Mouse (Mus musculus) intestine, embryonic 15.5 days (tissue): Measurements from ENCODE around the gene Pitpnb. TPM values are rescaled to one million over a fixed set of nuclear protein-coding genes. Genes with fewer than 3 reads are reported as not detected.

Source experiments
- ATAC-seq: fragments of 200-750 bp; cut with Nextera tagmentation; 2 replicates; pipeline ENCODE4 v1.8.0; 2017; ENCODE audit warnings: moderate TSS enrichment, moderate library complexity
- H3K27ac ChIP-seq: fragments of 300-500 bp; sonication (generic); 2 replicates; pipeline ENCODE4 v1.5.1; 2015; ENCODE audit warnings: mild to moderate bottlenecking, inconsistent platforms
- H3K27me3 ChIP-seq: fragments of 300-500 bp; sonication (generic); replicated peaks from 2 replicates; pipeline ENCODE4 v1.6.1; 2015; ENCODE audit warnings: inconsistent platforms
- H3K36me3 ChIP-seq: fragments of 300-500 bp; sonication (generic); 2 replicates; pipeline ENCODE4 v1.6.1; 2015; ENCODE audit warnings: inconsistent platforms
- H3K4me1 ChIP-seq: fragments of 300-500 bp; sonication (generic); replicated peaks from 2 replicates; pipeline ENCODE4 v1.6.1; 2015; ENCODE audit warnings: inconsistent platforms
- H3K4me2 ChIP-seq: fragments of 300-500 bp; sonication (generic); replicated peaks from 2 replicates; pipeline ENCODE4 v1.6.1; 2015; ENCODE audit warnings: mild to moderate bottlenecking, inconsistent platforms
- H3K4me3 ChIP-seq: fragments of 300-500 bp; sonication (generic); replicated peaks from 2 replicates; pipeline ENCODE4 v1.5.1; 2015; ENCODE audit warnings: inconsistent platforms
- H3K9ac ChIP-seq: fragments of 300-500 bp; sonication (generic); 2 replicates; pipeline ENCODE4 v1.6.1; 2015; ENCODE audit warnings: inconsistent platforms
- H3K9me3 ChIP-seq: fragments of 300-500 bp; sonication (generic); 2 replicates; pipeline ENCODE4 v1.6.1; 2016; ENCODE audit warnings: inconsistent platforms
- WGBS: fragments of 180-500 bp; shearing (Covaris S2); methylation state at CpG from one replicate; pipeline ENCODE4 v1.1.7; 2015; 5-methylcytosine and 5-hydroxymethylcytosine counted together
- polyA plus RNA-seq: library from polyadenylated mRNA; unstranded; fragments of >200 nt; fragmentation: Nextera tagmentation; extraction: Ambion mirVana; gene quantifications from 2 replicates; pipeline ENCODE4 v1.2.1, GENCODE M21; 2015

Pitpnb gene
- polyA plus RNA-seq, 1 experiment from 2014 or later, result 94.2 TPM

DNA sequence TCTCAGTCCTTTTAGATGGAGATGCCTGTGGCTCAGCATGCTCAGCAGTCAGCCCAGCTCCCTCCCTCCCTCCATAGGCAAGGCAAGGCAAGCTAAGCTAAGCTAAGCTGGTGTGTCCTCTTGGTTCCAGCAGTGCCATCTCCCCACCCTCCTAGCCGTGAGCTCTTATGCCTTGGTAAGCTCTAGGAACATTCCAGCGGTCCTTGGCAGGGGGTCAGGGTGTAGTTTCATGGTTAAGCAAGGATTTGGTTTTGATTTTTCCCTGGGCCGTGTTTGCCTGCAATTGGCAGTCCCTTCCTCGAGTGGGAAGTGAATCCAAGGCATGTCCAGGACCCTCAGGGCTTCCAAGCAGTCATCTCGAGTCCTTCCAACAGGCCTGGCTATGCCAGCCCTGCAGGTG is 52.8 kb downstream of the Pitpnb start:
- no peak overlapping the region for H3K4me2 ChIP-seq
- no peak overlapping the region for H3K9ac ChIP-seq
- no peaks in the 10 kb centered on the region; the same call in 1 of the 2 replicates for H3K4me1 ChIP-seq
- peaks cover 39% of the 10 kb centered on the region for H3K36me3 ChIP-seq
- WGBS, result 82% methylated on average over 5 of the region's 5 CpGs
- no peak overlapping the region for H3K27ac ChIP-seq
- no peak for ATAC-seq
- H3K4me3 ChIP-seq, result no peak overlapping the region
- no peaks in the 10 kb centered on the region for H3K9me3 ChIP-seq
- no peaks in the 10 kb centered on the region for H3K27me3 ChIP-seq

DNA sequence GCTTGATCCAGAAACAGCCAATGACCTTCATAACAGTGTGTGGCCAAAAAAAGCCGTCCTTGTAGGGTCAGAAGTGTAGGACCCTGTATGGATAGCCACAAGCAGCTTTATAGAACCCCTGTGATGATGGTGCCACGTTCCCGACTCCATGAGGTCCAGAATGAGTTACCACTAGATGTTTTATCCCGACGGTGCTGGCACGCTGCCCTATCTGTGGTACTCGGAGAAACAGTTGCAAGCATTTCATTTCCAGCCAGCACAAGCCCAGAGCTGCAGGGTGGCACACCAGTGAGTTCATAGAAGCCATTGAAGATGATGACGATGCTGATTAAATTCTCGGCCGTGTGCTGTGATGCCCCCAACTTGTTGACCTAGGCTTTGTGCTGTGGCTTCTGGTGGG is 60.3 kb downstream of the Pitpnb start:
- Histone ChIP-seq H3K9ac (no peak overlapping the region), H3K36me3 (0 out of 2 replicates have a peak, but pooled peaks cover 1% of the 10 kb centered on the region), H3K27me3 (no peaks in the 10 kb centered on the region), H3K9me3 (no peaks in the 10 kb centered on the region), H3K27ac (no peak overlapping the region), H3K4me1 (peaks cover 26% of the 10 kb centered on the region), H3K4me3 (no peak overlapping the region), H3K4me2 (no peak overlapping the region)
- no peak for ATAC-seq
- WGBS, result 81% methylated on average over 10 of the region's 10 CpGs

DNA sequence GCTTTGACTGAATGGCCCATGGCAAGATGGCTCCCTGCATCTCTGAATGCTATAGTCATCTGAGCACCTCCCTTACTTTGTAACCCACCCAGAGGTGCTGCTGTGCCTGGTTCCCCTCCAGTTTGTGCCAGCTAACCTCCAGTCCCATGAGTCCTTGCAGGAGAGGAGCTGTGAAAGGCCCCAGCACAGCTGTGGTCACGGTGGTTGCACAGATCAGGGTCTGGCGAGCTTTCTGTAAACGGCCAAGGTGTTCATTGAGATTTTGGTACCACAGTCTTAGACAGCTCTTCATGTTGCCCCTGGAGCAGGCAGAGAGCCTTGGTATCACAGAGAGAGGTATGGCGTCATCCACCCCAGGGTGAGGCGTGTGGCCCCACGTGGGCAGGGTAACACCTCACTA is 60.9 kb downstream of the Pitpnb start:
- Histone ChIP-seq H3K36me3 (no peaks in the 10 kb centered on the region), H3K4me2 (no peak overlapping the region), H3K27me3 (no peaks in the 10 kb centered on the region), H3K4me1 (peaks cover 31% of the 10 kb centered on the region), H3K27ac (no peak overlapping the region), H3K9me3 (no peaks in the 10 kb centered on the region), H3K9ac (no peak overlapping the region), H3K4me3 (no peak overlapping the region)
- no peak for ATAC-seq
- 87% methylated on average over 6 of the region's 6 CpGs for WGBS

DNA sequence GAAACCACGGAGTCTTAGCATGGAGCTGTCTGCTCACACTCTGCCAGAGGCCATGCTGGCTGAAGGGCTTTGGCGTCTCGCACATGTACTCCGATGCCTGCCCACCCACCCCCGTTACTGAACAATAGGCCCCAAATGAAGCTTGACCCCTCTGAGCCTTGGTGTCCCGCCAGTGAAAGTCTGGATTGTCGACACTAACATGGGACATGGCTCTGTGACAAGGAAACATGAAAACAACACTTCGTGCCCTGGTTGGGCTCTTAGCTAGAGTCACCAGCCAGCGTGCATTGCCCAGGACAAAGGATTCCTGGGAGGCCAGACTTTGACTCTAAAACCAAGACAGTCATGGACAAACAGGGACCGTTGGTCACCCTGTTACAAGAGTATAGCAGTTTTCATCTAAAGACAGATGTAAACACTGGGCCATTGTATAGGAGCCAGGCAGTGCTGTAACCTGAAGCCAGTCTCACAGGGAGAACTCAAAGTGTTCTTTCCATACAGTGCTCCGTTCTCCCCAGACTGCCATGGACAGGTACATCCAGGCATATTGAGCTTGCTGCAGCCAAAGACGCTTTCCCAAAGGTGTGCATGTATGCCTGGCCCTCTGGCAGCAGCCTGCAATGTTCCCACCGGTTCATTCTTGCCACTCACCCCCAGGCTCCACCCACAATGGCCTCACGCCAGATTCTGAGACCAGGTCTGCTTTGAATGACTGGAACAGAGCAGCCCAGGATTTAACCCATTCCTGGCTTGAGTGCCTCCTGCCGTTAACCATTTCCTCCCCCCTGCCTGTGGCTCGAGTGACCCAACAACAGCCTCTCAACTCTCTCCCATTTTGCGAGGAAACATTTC is 63.0 kb downstream of the Pitpnb start:
- Histone ChIP-seq H3K27ac (no peak overlapping the region), H3K36me3 (no peaks in the 10 kb centered on the region), H3K4me3 (no peak overlapping the region), H3K4me1 (peaks cover 42% of the 10 kb centered on the region), H3K9ac (no peak overlapping the region), H3K9me3 (no peaks in the 10 kb centered on the region), H3K4me2 (peak overlapping the region; percentile 60), H3K27me3 (no peaks in the 10 kb centered on the region)
- WGBS, result 24% methylated on average over 17 of the region's 17 CpGs
- ATAC-seq, result peak; percentile 88

DNA sequence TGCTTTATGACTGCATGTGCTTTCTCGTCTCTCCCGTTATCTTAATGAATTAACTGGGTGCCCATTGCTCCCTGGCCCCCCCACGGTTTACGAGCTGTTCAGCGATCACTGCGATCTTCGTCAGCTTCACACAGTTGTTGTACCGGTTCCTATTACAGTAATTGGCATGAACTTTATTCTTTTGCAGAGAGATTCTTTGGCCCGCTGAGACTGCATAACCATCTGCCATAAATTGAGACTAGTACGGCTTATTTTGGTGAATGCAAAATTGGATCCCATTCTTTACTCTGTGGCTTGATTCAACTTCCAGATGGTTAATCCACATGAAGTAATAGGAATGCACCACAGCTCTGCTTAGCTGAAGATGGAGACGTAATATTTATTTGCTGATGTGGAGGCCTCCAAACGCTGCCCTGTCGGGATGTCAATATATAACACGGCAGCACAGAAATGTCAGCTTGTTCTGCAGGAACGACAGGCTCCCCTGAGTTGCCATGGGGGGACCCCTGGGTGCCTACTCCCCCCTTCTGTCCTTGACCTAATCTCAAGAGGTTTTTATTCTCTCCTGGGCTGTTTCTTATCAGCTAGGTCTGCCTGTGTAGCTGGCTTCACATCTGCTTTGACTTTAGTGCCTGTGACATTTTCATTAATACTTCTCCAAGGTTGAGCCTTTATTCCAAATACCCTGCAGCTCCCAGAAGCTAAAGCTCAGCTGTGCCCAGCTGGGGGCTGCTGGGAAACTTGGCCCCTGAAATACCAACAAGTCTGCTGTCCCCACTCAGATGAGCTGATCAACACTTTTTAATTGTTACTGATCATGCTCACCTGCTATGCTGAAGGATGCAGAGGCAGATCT is 63.9 kb downstream of the Pitpnb start:
- 7% methylated on average over 15 of the region's 15 CpGs for WGBS
- Histone ChIP-seq H3K27ac (no peak overlapping the region), H3K9me3 (no peaks in the 10 kb centered on the region), H3K4me3 (no peak overlapping the region), H3K9ac (0 out of 2 replicates have a peak overlapping the region, but pooled peaks have one; percentile 11), H3K4me1 (peaks cover 43% of the 10 kb centered on the region), H3K27me3 (0 out of 2 replicates have a peak, but pooled peaks cover 2% of the 10 kb centered on the region), H3K4me2 (peak overlapping the region; percentile 60), H3K36me3 (no peaks in the 10 kb centered on the region)
- peak; percentile 44 for ATAC-seq

DNA sequence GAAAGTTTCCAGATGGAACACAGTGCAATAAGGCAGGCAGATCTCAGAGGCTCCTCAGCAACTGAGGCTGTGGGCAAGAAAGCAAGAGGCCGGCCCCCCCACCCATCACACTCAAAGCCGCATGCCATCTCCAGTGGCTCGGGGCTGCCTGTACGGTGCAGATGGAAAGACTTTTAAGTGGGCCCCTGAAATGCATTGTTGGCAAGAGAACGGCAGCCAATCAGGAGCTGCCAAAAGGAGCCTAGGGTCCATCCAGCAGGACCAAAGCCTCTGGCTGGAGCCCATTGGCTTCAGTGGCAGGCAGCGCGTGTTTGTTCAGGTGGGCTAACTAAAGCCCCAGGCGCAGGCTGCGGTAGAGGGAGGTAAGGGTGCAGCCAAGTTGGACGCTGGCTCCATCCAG is 65.2 kb downstream of the Pitpnb start:
- Histone ChIP-seq H3K9me3 (no peaks in the 10 kb centered on the region), H3K4me1 (peaks cover 43% of the 10 kb centered on the region), H3K27me3 (0 out of 2 replicates have a peak, but pooled peaks cover 2% of the 10 kb centered on the region), H3K27ac (no peak overlapping the region), H3K9ac (no peak overlapping the region), H3K4me3 (no peak overlapping the region), H3K36me3 (no peaks in the 10 kb centered on the region), H3K4me2 (no peak overlapping the region)
- WGBS, result 61% methylated on average over 10 of the region's 10 CpGs
- ATAC-seq, result no peak

DNA sequence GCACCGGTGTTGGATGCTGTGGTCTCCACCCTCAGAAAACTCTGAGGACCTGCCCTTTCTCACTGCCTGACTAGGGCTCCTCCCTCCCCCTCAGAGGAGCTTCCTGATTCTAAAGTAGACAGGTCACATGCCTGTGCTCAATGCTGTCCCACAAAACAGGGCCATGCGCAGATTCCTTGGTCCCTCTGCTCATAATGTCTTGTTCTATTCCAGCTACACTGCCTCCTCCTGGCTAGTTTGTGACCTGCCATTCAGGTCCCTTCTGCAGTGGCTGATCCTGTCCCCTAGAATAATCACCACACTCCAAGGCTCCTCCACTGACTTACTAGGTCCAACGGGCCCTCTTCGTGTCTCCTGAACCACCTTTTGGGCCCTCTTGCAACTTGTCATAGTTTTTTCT is 65.6 kb downstream of the Pitpnb start:
- H3K4me1 ChIP-seq, result peaks cover 43% of the 10 kb centered on the region
- WGBS, result 69% methylated on average over 4 of the region's 4 CpGs
- ATAC-seq, result no peak

DNA sequence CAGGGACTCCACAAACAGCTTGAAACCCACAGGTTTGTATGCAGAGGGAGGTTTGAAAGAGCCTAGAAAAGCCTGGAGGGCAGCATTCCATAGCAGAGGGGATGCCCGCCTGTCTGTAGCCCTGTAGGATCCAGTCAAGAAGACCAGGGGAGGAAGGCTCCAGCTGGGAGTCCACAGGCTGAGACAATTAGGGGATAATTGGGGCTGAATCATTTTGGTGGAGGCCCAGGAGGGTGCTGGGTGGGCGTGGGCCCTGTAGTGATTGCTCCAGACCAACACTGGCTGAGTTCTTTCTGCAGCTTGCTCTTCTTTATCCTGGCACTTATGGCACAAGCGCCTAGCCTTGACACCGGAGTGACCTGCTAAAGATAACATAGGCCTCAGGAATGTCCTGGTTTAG is 67.9 kb downstream of the Pitpnb start:
- Histone ChIP-seq H3K9ac (no peak overlapping the region), H3K4me3 (no peak overlapping the region)
- WGBS, result 51% methylated on average over 4 of the region's 4 CpGs

More for the DNA sequence above, 65.6 kb downstream of the Pitpnb start:
- no peaks in the 10 kb centered on the region for H3K9me3 ChIP-seq
- 0 out of 2 replicates have a peak overlapping the region, but pooled peaks have one; percentile 27 for H3K27ac ChIP-seq
- H3K4me3 ChIP-seq, result no peak overlapping the region
- no peak overlapping the region for H3K9ac ChIP-seq
- 0 out of 2 replicates have a peak, but pooled peaks cover 2% of the 10 kb centered on the region for H3K27me3 ChIP-seq
- no peak overlapping the region for H3K4me2 ChIP-seq
- H3K36me3 ChIP-seq, result no peaks in the 10 kb centered on the region

DNA sequence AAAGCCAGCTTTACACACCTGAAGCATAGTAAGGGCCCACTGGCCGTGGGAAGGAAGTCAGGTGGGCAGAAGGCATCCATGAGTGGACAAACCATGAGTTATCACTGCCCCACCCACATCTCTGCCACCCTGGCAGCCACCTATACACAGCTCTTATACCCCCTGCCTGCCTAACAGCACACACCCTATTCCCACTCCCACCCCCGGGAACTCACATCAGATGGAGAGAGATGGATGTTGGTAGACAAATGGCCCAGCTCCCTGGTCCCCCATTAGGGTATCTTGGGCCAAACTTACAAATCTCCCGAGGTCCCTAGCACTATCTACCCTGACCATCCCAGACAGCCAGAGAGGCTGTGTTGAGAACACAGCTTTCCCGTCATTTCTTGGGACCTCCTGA is 68.7 kb downstream of the Pitpnb start:
- H3K9me3 ChIP-seq, result no peaks in the 10 kb centered on the region
- H3K27ac ChIP-seq, result no peak overlapping the region
- no peak for ATAC-seq
- WGBS, result 67% methylated on average over 4 of the region's 4 CpGs
- no peak overlapping the region for H3K4me3 ChIP-seq
- no peak overlapping the region for H3K4me2 ChIP-seq
- 0 out of 2 replicates have a peak, but pooled peaks cover 2% of the 10 kb centered on the region for H3K27me3 ChIP-seq
- H3K9ac ChIP-seq, result no peak overlapping the region
- H3K4me1 ChIP-seq, result peaks cover 31% of the 10 kb centered on the region
- H3K36me3 ChIP-seq, result no peaks in the 10 kb centered on the region

More for the DNA sequence above, 67.9 kb downstream of the Pitpnb start:
- Histone ChIP-seq H3K27me3 (0 out of 2 replicates have a peak, but pooled peaks cover 2% of the 10 kb centered on the region), H3K9me3 (no peaks in the 10 kb centered on the region), H3K36me3 (no peaks in the 10 kb centered on the region), H3K27ac (no peak overlapping the region), H3K4me1 (peaks cover 39% of the 10 kb centered on the region), H3K4me2 (no peak overlapping the region)
- no peak for ATAC-seq

DNA sequence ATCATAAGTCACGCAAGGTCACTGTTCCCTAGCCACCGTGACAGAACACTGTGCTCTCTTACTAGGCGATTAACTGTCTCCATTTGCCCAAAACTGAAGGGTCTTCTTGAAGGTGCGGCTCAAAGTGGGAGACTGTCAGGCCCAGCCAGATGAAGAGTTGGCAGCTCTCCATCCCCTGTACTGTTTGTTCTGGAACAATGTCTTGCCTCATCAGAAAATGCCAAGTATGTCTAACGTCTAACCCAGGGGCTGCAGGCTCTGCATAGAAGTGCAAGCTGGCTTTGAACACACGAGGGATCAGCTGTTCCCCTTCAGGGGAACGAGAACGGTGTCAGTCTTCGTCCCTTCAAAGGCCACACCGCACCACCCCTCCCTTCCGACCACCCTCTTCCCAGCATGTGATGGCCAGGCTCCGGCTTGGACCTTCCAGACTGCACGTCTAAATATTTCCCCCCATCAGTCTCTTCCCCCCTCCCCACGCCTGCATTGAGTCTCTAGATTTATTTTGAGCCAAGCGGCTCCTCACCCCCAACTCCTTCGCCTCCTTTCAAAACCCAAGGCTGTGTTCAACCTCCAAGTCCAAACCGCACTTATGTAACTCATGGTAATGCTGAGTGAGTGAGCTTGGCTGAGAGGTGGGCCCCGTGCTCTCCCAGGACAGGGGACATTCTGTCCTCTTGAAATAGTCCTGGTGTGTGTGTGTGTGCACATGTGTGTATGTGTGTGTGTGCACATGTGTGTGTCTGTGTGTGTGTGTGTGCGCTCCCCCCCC is 71.5 kb downstream of the Pitpnb start:
- 60% methylated on average over 19 of the region's 19 CpGs for WGBS
- no peak for ATAC-seq
- 0 out of 2 replicates have a peak overlapping the region, but pooled peaks have one; percentile 6 for H3K27ac ChIP-seq

DNA sequence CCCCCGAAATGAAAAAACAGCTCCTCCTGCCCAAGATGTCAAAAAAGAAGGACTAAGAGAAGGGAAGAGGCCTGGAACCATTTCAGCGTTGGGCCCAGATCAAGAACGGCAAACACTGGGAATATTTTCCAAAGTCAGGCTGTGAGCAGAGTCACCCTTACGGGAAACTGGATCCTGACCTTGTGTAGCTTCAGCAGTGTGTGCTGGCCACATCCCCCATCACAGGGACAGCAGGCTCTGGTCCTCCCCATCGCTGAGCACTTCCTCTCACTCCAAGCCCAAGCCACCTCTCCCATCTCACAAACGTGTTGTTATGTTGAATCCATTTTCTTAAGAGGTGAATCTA is 72.1 kb downstream of the Pitpnb start:
- Histone ChIP-seq H3K4me3 (no peak overlapping the region), H3K27me3 (0 out of 2 replicates have a peak, but pooled peaks cover 2% of the 10 kb centered on the region), H3K4me1 (peaks cover 8% of the 10 kb centered on the region; the same call in 1 of the 2 replicates), H3K9ac (no peak overlapping the region), H3K9me3 (no peaks in the 10 kb centered on the region), H3K27ac (no peak overlapping the region), H3K36me3 (no peaks in the 10 kb centered on the region), H3K4me2 (no peak overlapping the region)
- WGBS, result 72% methylated on average over 6 of the region's 6 CpGs
- ATAC-seq, result no peak

More for the DNA sequence above, 71.5 kb downstream of the Pitpnb start:
- Histone ChIP-seq H3K4me2 (no peak overlapping the region), H3K36me3 (no peaks in the 10 kb centered on the region), H3K4me1 (peaks cover 11% of the 10 kb centered on the region; the same call in 1 of the 2 replicates), H3K27me3 (0 out of 2 replicates have a peak, but pooled peaks cover 2% of the 10 kb centered on the region), H3K9me3 (no peaks in the 10 kb centered on the region), H3K4me3 (no peak overlapping the region), H3K9ac (no peak overlapping the region)
